Mouse (Mus musculus) heart, adult 2 months (tissue): ENCODE measurements at regions not wholly inside any gene's neighbourhood (a gene's known extent, or its start where the extent isn't known, plus 50 kb on each side); places are given as distances from the start of the nearest gene placed in this dataset.

Experiments used
- CTCF ChIP-seq: fragments of 200-600 bp; IDR thresholded peaks from 2 replicates; pipeline ENCODE4 v1.8.1; 2022; ENCODE audit warnings: antibody characterized with exemption, mild to moderate bottlenecking, moderate library complexity
- POLR2A ChIP-seq: fragments of 200-500 bp; IDR thresholded peaks from 2 replicates; pipeline ENCODE4 v1.6.1; 2011; ENCODE audit warnings: mild to moderate bottlenecking, low read depth, low read length, control low read depth; ENCODE audit not compliant: insufficient read depth

GRCm38 (mm10) chr1:111660099-111660670 is 204.5 kb downstream of the Dsel start:
- TF ChIP-seq CTCF: peak; percentile 77
- TF ChIP-seq POLR2A: no peak
